Mouse (Mus musculus) spleen, postnatal 4 days (tissue): ENCODE results near the gene Gja3.
A peak's percentile ranks its signal among the peaks of the same experiment; 100 is the strongest.

ENCODE experiments used
- DNase-seq, 2 experiments: peaks; one replicate each; pipeline ENCODE4 v3.0.0; 2022; ENCODE audit warnings: low spot score in 2 of 2

Gja3 gene

GRCm38 (mm10) chr14:57034926-57035498, 22.9 kb downstream of the Gja3 start:
- DNase-seq: no peak

- no peak for DNase-seq
Observed at GRCm38 (mm10) chr14:57034135-57034534, 23.8 kb downstream of the Gja3 start.

GRCm38 (mm10) chr14:57032850-57033249, 25.1 kb downstream of the Gja3 start:
- no peak for DNase-seq

GRCm38 (mm10) chr14:57018436-57018835, 39.5 kb downstream of the Gja3 start:
- DNase-seq: peak in 1 of 2 experiments; percentile 51

- DNase-seq: peak in 1 of 2 experiments; percentile 48
Observed at GRCm38 (mm10) chr14:57016806-57017205, 41.1 kb downstream of the Gja3 start.

GRCm38 (mm10) chr14:56988621-56989020, 69.3 kb downstream of the Gja3 start:
- no peak for DNase-seq
